Mouse (Mus musculus) left cerebral cortex, adult 9 months (tissue): Measurements from ENCODE around the gene Ulk1.

Source experiments
- DNase-seq, 2 experiments: peaks; one replicate each; pipeline ENCODE4 v3.0.0; 2022; ENCODE audit warnings: low spot score in 2 of 2

Ulk1 gene

GRCm38 (mm10) chr5:110769272-110769671, 40.6 kb downstream of the Ulk1 start:
- DNase-seq = no peak

- DNase-seq = no peak
These were observed 46.0 kb downstream of the Ulk1 start for GRCm38 (mm10) chr5:110763890-110764289.

- no peak for DNase-seq
These were observed 64.9 kb downstream of the Ulk1 start for GRCm38 (mm10) chr5:110745021-110745420.

- no peak for DNase-seq
These were observed 70.2 kb downstream of the Ulk1 start for GRCm38 (mm10) chr5:110739496-110740275.

GRCm38 (mm10) chr5:110735606-110736005, 74.3 kb downstream of the Ulk1 start:
- DNase-seq = no peak
